Mouse (Mus musculus) intestine, postnatal 0 days (tissue): ENCODE data around the gene Zbtb7b. TPM values are rescaled to one million over a fixed set of nuclear protein-coding genes. Genes with fewer than 3 reads are reported as not detected.

ENCODE experiments used
- ATAC-seq: fragments of 200-750 bp; cut with Nextera tagmentation; 2 replicates; pipeline ENCODE4 v1.8.0; 2017; ENCODE audit warnings: mild to moderate bottlenecking, moderate TSS enrichment, moderate library complexity
- H3K27ac ChIP-seq: fragments of 300-500 bp; sonication (generic); 2 replicates; pipeline ENCODE4 v1.5.1; 2014; ENCODE audit warnings: mild to moderate bottlenecking, low read depth, low read length, moderate library complexity
- H3K27me3 ChIP-seq: fragments of 300-500 bp; sonication (generic); replicated peaks from 2 replicates; pipeline ENCODE4 v1.6.1; 2014; ENCODE audit warnings: low read length, mixed read lengths; ENCODE audit not compliant: control insufficient read depth, insufficient read depth
- H3K36me3 ChIP-seq: fragments of 300-500 bp; sonication (generic); 2 replicates; pipeline ENCODE4 v1.6.1; 2014; ENCODE audit warnings: mild to moderate bottlenecking, moderate library complexity; ENCODE audit not compliant: control insufficient read depth, insufficient read depth
- H3K4me1 ChIP-seq: fragments of 300-500 bp; sonication (generic); replicated peaks from 2 replicates; pipeline ENCODE4 v1.6.1; 2014; ENCODE audit warnings: antibody characterized with exemption, low read length, mixed read lengths; ENCODE audit not compliant: control insufficient read depth, insufficient read depth
- H3K4me2 ChIP-seq: fragments of 300-500 bp; sonication (generic); replicated peaks from 2 replicates; pipeline ENCODE4 v1.6.1; 2014; ENCODE audit warnings: low read depth, mild to moderate bottlenecking, moderate library complexity
- H3K4me3 ChIP-seq: fragments of 300-500 bp; sonication (generic); 2 replicates; pipeline ENCODE4 v1.5.1; 2014; ENCODE audit warnings: low read depth, low read length
- H3K9ac ChIP-seq: fragments of 300-500 bp; sonication (generic); 2 replicates; pipeline ENCODE4 v1.6.1; 2014; ENCODE audit warnings: mild to moderate bottlenecking, low read depth, low read length
- H3K9me3 ChIP-seq: fragments of 300-500 bp; sonication (generic); 2 replicates; pipeline ENCODE4 v1.6.1; 2016; ENCODE audit warnings: mixed run types; ENCODE audit not compliant: control insufficient read depth
- CTCF ChIP-seq: sonication (generic); IDR thresholded peaks from 2 replicates; pipeline ENCODE4 v1.5.1; 2016; ENCODE audit warnings: low read depth, mild to moderate bottlenecking, control low read depth, antibody characterized with exemption, moderate library complexity
- WGBS: fragments of 180-500 bp; shearing (Covaris S2); extraction: QIAGEN DNeasy Blood & Tissue Kit; methylation state at CpG from one replicate; pipeline ENCODE4 v1.1.7; 2014; 5-methylcytosine and 5-hydroxymethylcytosine counted together
- polyA plus RNA-seq: library from polyadenylated mRNA; unstranded; fragments of >200 nt; fragmentation: Nextera tagmentation; extraction: Ambion mirVana; gene quantifications from 2 replicates; pipeline ENCODE4 v1.2.1, GENCODE M21; 2015

Zbtb7b gene
- polyA plus RNA-seq, 1 experiment from 2014 or later, result 14.3 TPM

DNA sequence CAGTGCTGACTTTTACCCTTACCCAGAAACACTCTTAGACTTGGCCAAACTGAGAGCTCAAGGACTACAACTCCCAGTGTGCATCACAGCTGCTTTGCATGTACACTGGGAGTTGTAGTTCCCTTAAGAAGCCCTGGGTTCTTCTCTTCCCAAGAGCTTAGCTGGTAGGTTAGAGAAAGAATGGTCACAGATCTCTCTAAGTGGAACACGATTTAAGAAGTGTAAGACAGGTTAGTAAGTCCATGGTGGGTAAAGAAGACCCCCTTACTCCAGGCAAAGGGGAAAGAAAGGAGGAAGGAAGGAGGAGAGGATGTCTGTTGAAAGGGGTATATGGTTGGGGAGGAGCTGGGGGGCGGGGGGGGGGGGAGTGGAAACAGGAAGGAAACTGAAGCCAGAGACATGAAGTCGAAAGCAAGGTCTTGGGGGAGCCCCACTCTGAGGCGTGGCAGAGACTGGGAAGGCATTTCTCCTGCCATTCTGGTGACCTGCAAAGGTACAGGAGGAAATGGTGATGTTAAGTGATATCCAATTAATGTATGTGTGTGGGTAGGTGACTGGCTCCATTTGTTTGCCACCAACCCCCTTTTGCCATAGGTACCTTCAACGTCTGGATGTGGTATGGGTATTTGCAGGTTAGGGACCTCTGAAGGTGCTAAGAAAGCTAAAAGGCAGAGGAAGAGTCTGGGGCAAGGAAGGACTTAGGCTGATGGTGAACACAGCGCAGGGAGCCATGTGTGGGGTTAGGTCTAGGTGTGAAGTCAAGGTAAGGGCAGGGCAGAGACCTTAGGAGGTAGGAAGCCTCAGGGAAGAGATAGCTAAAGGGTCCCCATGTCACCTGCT, 5.5 kb downstream of the Zbtb7b start:
- 38% methylated on average over 5 of the region's 6 CpGs for WGBS
- Histone ChIP-seq H3K9me3 (no peaks in the 10 kb centered on the region), H3K9ac (0 out of 2 replicates have a peak overlapping the region, but pooled peaks have one; percentile 83), H3K4me3 (no peak overlapping the region), H3K27ac (peak overlapping the region; percentile 97), H3K36me3 (peaks cover 6% of the 10 kb centered on the region; the same call in 1 of the 2 replicates), H3K4me2 (peak overlapping the region; percentile 85), H3K4me1 (peaks cover 6% of the 10 kb centered on the region; the same call in 1 of the 2 replicates), H3K27me3 (no peaks in the 10 kb centered on the region)
- ATAC-seq, result peak; percentile 40
- no peak for TF ChIP-seq CTCF

DNA sequence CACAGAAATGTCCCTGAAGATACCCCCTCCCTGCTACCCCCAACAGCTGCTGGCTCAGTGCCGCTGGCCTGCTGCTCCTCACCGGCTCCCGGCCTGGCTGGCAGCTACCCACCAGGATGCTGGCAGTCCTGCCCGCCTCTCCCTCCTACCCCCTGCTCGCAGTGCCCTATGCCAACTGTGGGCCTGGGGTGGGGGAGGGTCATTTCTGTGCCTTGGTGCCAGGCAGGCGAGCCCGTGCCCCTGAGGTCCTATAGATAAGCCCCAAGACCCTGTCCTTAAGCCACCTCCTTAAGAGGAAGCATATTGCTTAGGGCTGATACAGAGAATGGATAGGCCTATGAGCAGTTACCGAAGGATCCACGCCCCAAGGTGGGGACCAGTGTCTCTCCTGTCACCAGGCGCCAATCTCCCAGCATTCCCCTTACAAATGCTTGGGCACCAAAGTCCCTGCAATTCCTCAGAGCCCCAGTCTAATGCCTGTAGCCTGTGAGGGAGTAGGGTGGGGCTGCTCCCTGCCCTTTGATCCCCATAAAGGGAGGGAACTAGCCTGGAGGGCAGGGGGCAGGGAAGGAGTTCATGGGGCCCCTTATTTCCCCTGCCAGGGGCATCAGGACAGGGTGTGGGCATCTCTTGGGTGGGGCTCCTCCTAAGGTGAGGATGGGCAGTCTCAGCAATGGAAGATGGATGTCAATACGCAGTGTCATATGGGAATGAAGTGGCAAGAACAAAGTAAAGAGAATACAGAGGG, 6.3 kb downstream of the Zbtb7b start:
- Histone ChIP-seq H3K4me2 (peak overlapping the region; percentile 85), H3K36me3 (peaks cover 11% of the 10 kb centered on the region; the same call in 1 of the 2 replicates), H3K27me3 (no peaks in the 10 kb centered on the region), H3K4me1 (peaks cover 6% of the 10 kb centered on the region; the same call in 1 of the 2 replicates), H3K27ac (peak overlapping the region; percentile 97), H3K4me3 (peak overlapping the region; percentile 26), H3K9me3 (no peaks in the 10 kb centered on the region), H3K9ac (peak overlapping the region; percentile 40; the same call in 1 of the 2 replicates)
- WGBS, result 34% methylated on average over 11 of the region's 11 CpGs
- TF ChIP-seq CTCF, result no peak
- ATAC-seq, result peak; percentile 85

DNA sequence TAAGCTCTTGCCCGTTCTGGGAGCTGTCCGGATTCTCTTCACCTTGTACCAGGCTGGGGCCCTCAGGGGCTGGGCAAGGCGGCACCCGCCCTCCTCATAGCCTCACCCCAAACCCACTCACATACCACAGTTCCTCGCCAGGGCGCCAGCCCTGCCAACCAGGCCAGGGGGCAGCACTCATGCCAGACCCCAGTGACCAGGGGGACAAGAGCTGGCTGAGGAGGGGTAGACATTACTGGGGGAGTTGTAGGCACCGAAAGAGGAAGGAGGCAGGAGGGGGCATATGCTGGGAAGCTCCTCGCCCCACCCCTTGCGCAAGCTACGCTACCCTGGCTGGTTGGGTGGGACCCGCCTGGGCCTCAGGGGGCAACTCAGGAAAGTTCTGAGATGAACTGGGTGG, 6.9 kb downstream of the Zbtb7b start:
- Histone ChIP-seq H3K4me1 (peaks cover 6% of the 10 kb centered on the region; the same call in 1 of the 2 replicates), H3K9ac (peak overlapping the region; percentile 40; the same call in 1 of the 2 replicates)
- ATAC-seq, result no peak

DNA sequence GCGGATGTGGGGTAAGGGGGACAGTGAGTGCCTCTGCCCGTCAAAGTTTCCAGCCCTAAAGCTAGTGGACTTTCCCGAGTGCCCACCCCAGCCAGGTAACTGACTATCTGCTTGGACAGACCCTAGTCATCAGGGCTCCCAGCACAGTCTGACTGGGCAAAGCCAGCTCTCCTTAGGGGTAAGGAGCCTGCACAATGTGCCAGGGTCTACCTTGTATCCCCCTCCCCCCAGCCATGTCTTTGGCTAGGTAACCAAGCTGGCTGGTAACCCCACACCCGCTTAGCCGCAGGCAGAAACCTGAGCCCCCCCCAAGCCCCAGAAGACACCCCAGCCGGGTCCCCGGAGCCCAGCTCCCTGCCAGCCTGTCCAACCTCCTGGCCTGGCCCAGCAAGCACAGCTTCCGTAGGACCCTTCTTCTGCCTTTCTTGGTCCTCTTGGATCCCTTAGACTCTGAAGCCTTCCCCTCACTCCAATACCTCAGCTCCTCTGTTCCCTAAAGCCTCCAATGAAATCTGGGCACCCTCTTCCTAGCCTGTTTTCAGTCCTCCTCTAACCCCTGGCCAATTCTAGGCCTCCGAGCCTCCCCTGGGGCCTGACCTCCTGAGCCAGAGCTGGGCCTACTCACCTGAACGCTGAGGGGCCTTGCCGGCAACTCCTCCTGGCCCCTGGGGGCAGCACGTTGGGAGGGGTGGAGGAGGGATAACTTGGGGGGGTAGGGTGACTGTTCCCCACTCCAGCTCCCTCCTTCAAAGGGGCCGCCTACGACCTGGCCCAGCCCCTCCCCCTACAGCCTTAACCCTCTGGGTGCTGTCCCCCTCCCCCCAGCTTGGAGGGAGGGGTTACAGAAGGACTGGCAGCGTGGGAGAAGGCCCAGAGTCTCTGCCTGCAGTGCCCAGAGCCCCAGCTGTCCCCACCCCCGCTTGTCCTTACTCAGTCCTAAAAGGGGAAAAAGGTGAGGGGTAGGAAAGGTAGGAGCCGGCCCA, 7.8 kb downstream of the Zbtb7b start:
- TF ChIP-seq CTCF, result no peak
- Histone ChIP-seq H3K9me3 (no peaks in the 10 kb centered on the region), H3K4me2 (peak overlapping the region; percentile 85), H3K27ac (peak overlapping the region; percentile 97), H3K27me3 (no peaks in the 10 kb centered on the region), H3K9ac (0 out of 2 replicates have a peak overlapping the region, but pooled peaks have one; percentile 22), H3K36me3 (peaks cover 11% of the 10 kb centered on the region; the same call in 1 of the 2 replicates), H3K4me3 (peak overlapping the region; percentile 26), H3K4me1 (peaks cover 6% of the 10 kb centered on the region; the same call in 1 of the 2 replicates)
- ATAC-seq, result no peak
- 56% methylated on average over 17 of the region's 17 CpGs for WGBS

More for the DNA sequence above, 6.9 kb downstream of the Zbtb7b start:
- peak; percentile 31; the same call in 1 of the 2 replicates for TF ChIP-seq CTCF
- 40% methylated on average over 11 of the region's 11 CpGs for WGBS
- Histone ChIP-seq H3K9me3 (no peaks in the 10 kb centered on the region), H3K4me3 (peak overlapping the region; percentile 26), H3K27ac (peak overlapping the region; percentile 97), H3K4me2 (peak overlapping the region; percentile 85), H3K27me3 (no peaks in the 10 kb centered on the region), H3K36me3 (peaks cover 11% of the 10 kb centered on the region; the same call in 1 of the 2 replicates)

DNA sequence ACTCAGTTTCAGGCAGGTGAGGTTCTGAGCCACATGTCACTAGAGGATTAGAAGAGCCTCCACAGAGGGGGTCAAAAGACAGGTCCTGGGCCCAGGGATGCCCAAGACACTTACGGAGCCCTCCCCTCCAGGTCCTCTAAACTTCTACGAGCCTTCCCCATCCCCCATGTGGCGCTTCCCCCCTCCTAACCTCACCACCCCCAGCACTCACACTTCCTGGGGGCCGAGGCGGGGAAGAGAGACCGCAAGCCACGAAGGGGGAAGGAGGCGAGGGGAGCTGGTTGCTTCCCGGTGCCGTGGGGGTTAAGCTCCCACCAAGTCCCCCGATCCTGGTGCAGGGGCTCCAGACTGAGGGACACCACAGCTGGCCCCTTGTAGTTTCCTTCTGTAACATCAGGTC, 9.1 kb downstream of the Zbtb7b start:
- Histone ChIP-seq H3K36me3 (peaks cover 23% of the 10 kb centered on the region), H3K9me3 (no peaks in the 10 kb centered on the region), H3K4me2 (no peak overlapping the region; the same call in 1 of the 2 replicates), H3K27me3 (no peaks in the 10 kb centered on the region), H3K27ac (no peak overlapping the region; the same call in 1 of the 2 replicates), H3K4me1 (peaks cover 6% of the 10 kb centered on the region; the same call in 1 of the 2 replicates), H3K4me3 (no peak overlapping the region), H3K9ac (no peak overlapping the region)
- ATAC-seq, result no peak
- 57% methylated on average over 11 of the region's 11 CpGs for WGBS
- TF ChIP-seq CTCF, result no peak
